Mouse (Mus musculus) heart, embryonic 14.5 days (tissue): ENCODE measurements around the gene Tmem178. TPM values are rescaled to one million over a fixed set of nuclear protein-coding genes. Genes with fewer than 3 reads are reported as not detected.

Experiments used
- ATAC-seq: fragments of 200-750 bp; cut with Nextera tagmentation; 2 replicates; pipeline ENCODE4 v1.8.0; 2017; ENCODE audit warnings: low read depth, moderate TSS enrichment; ENCODE audit not compliant: insufficient number of reproducible peaks, insufficient read depth, low FRiP score
- H3K27ac ChIP-seq, 2 experiments: fragments of 200-500 bp in 1 of 2; fragments of 300-500 bp in 1 of 2; sonication (generic) in 1 of 2; replicated peaks in 1 of 2; 2 replicates each; pipeline ENCODE4 v1.5.1; 2012 to 2014; ENCODE audit warnings: low read depth in 2 of 2, low read length in 2 of 2, control low read depth in 1 of 2, mild to moderate bottlenecking in 1 of 2, mixed read lengths in 1 of 2; ENCODE audit not compliant: control insufficient read depth in 1 of 2, insufficient read depth in 1 of 2
- H3K27me3 ChIP-seq: fragments of 300-500 bp; sonication (generic); 2 replicates; pipeline ENCODE4 v1.6.1; 2014; ENCODE audit warnings: mild to moderate bottlenecking, low read length, control low read depth; ENCODE audit not compliant: control insufficient read depth, insufficient read depth
- H3K36me3 ChIP-seq: fragments of 300-500 bp; sonication (generic); 2 replicates; pipeline ENCODE4 v1.6.1; 2014; ENCODE audit warnings: mild to moderate bottlenecking, control low read depth, low read length, mixed read lengths; ENCODE audit not compliant: control insufficient read depth, insufficient read depth
- H3K4me1 ChIP-seq, 2 experiments: fragments of 200-500 bp in 1 of 2; fragments of 300-500 bp in 1 of 2; sonication (generic) in 1 of 2; 2 replicates each; pipeline ENCODE4 v1.6.1; 2012 to 2014; ENCODE audit warnings: low read length in 2 of 2, control low read depth in 1 of 2, mixed read lengths in 1 of 2; ENCODE audit not compliant: control insufficient read depth in 2 of 2, insufficient read depth in 2 of 2
- H3K4me2 ChIP-seq: fragments of 300-500 bp; sonication (generic); 2 replicates; pipeline ENCODE4 v1.6.1; 2014; ENCODE audit warnings: mild to moderate bottlenecking, low read length
- H3K4me3 ChIP-seq, 2 experiments: fragments of 200-500 bp in 1 of 2; fragments of 300-500 bp in 1 of 2; sonication (generic) in 1 of 2; 2 replicates each; pipeline ENCODE4 v1.5.1; 2012 to 2014; ENCODE audit warnings: low read length in 2 of 2, mild to moderate bottlenecking in 2 of 2, control low read depth in 1 of 2, low read depth in 1 of 2, moderate library complexity in 1 of 2; ENCODE audit not compliant: control insufficient read depth in 1 of 2, insufficient read depth in 1 of 2
- H3K9ac ChIP-seq: fragments of 300-500 bp; sonication (generic); 2 replicates; pipeline ENCODE4 v1.6.1; 2014; ENCODE audit warnings: mild to moderate bottlenecking, low read length
- H3K9me3 ChIP-seq: fragments of 300-500 bp; sonication (generic); 2 replicates; pipeline ENCODE4 v1.6.1; 2016; ENCODE audit warnings: low read length, control low read depth; ENCODE audit not compliant: control insufficient read depth
- WGBS: fragments of 180-500 bp; shearing (Covaris S2); extraction: QIAGEN DNeasy Blood & Tissue Kit; methylation state at CpG from one replicate; pipeline ENCODE4 v1.1.7; 2014; 5-methylcytosine and 5-hydroxymethylcytosine counted together
- polyA plus RNA-seq: library from polyadenylated mRNA; unstranded; fragments of >200 nt; fragmentation: Nextera tagmentation; extraction: Ambion mirVana; gene quantifications from 2 replicates; pipeline ENCODE4 v1.2.1, GENCODE M21; 2014

Gene Tmem178
- polyA plus RNA-seq, 1 experiment from 2014 or later, result 7.0 TPM

GRCm38 (mm10) chr17:80980096-80980495 is 35.7 kb downstream of the Tmem178 start:
- H3K9me3 ChIP-seq, result peaks cover 3% of the 10 kb centered on the region; the same call in 1 of the 2 replicates
- no peaks in the 10 kb centered on the region for H3K27me3 ChIP-seq
- no peak overlapping the region for H3K27ac ChIP-seq
- WGBS, result 49% methylated on average over 10 of the region's 10 CpGs
- H3K36me3 ChIP-seq, result no peaks in the 10 kb centered on the region
- H3K9ac ChIP-seq, result no peak overlapping the region
- peaks cover 2 to 7% of the 10 kb centered on the region in 2 experiments; a peak in 1 of 4 replicates for H3K4me1 ChIP-seq
- ATAC-seq, result no peak
- no peak overlapping the region for H3K4me3 ChIP-seq
- no peak overlapping the region for H3K4me2 ChIP-seq

GRCm38 (mm10) chr17:80981721-80982411 is 37.4 kb downstream of the Tmem178 start:
- no peak for ATAC-seq
- Histone ChIP-seq H3K4me3 (no peak overlapping the region), H3K9ac (no peak overlapping the region), H3K27me3 (no peaks in the 10 kb centered on the region), H3K9me3 (no peaks in the 10 kb centered on the region), H3K4me1 (peaks cover 2 to 7% of the 10 kb centered on the region in 2 experiments; a peak in 1 of 4 replicates), H3K36me3 (no peaks in the 10 kb centered on the region), H3K27ac (peak overlapping the region; percentile 2 to 53; a peak in 3 of 4 replicates), H3K4me2 (no peak overlapping the region)
- WGBS, result 67% methylated on average over 12 of the region's 12 CpGs

GRCm38 (mm10) chr17:80982412-80982787 is 38.0 kb downstream of the Tmem178 start:
- peak; percentile 21; the same call in 1 of the 2 replicates for ATAC-seq
- H3K27me3 ChIP-seq, result no peaks in the 10 kb centered on the region
- no peak overlapping the region for H3K4me3 ChIP-seq
- H3K4me2 ChIP-seq, result no peak overlapping the region
- H3K36me3 ChIP-seq, result no peaks in the 10 kb centered on the region
- H3K4me1 ChIP-seq, result peaks cover 2 to 7% of the 10 kb centered on the region in 2 experiments; a peak in 1 of 4 replicates
- 19% methylated on average over 8 of the region's 8 CpGs for WGBS
- H3K9me3 ChIP-seq, result no peaks in the 10 kb centered on the region
- H3K9ac ChIP-seq, result no peak overlapping the region
- 0 out of 4 replicates have a peak overlapping the region, but pooled peaks of 1 of the 2 experiments have one; percentile 53 for H3K27ac ChIP-seq

DNA sequence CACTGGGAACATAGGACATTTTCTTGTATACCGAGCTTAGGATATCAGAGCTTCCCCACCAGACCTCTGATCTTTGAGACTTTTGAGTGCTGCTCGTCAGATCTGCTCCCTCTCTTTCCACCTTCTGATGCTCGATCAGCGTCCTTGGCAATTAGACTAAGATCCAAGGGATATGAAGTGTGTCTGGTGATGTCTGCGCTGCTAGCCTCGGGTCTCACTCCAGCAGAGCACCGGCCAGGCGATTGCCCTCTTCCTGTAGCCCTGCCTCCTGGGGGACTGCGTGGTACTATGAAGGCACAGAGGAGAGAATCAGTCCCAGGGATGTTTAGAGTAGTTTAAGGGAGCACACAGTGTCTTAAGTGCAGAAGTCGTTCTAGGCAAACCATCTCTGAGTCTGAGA is 38.5 kb downstream of the Tmem178 start:
- Histone ChIP-seq H3K9me3 (no peaks in the 10 kb centered on the region), H3K4me3 (no peak overlapping the region), H3K9ac (no peak overlapping the region), H3K4me2 (no peak overlapping the region), H3K4me1 (peaks cover 4 to 7% of the 10 kb centered on the region in 2 experiments; a peak in 2 of 4 replicates), H3K27ac (no peak overlapping the region), H3K36me3 (no peaks in the 10 kb centered on the region), H3K27me3 (no peaks in the 10 kb centered on the region)
- no peak for ATAC-seq
- WGBS, result 80% methylated on average over 10 of the region's 10 CpGs

DNA sequence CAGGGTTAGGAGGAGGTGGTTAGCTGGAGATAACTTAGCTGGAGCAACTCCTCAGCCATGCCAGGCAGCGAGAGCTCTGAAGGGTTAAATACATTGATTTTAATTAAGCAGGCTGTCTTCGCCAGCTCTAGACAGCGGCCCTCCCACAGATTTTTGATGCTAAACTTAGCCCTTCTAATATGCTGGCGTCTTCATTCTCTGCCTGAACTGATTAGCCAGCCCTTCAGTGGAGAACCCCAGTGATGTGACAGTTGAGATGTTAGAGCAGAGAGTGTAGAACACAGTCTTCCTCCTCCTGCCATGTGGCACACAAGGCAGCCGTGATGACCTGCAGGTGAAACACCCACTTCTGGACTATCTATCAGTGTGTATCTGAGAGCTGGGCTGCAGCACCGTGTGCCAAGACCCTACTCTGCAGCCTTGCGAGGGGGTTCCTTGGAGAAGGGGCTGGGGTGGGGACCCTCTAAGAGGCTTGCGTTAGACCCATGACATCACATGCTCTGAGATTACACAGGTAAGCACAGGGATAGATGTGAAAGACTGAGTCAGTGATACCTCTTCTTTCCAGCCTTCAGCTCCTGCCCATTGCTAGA is 47.2 kb downstream of the Tmem178 start:
- Histone ChIP-seq H3K36me3 (no peaks in the 10 kb centered on the region), H3K9ac (no peak overlapping the region), H3K4me2 (no peak overlapping the region), H3K4me1 (peaks cover 4 to 8% of the 10 kb centered on the region in 2 experiments), H3K27me3 (no peaks in the 10 kb centered on the region), H3K9me3 (no peaks in the 10 kb centered on the region), H3K4me3 (no peak overlapping the region), H3K27ac (peak overlapping the region; percentile 26 to 57; a peak in 2 of 4 replicates)
- 26% methylated on average over 8 of the region's 8 CpGs for WGBS
- ATAC-seq, result no peak

DNA sequence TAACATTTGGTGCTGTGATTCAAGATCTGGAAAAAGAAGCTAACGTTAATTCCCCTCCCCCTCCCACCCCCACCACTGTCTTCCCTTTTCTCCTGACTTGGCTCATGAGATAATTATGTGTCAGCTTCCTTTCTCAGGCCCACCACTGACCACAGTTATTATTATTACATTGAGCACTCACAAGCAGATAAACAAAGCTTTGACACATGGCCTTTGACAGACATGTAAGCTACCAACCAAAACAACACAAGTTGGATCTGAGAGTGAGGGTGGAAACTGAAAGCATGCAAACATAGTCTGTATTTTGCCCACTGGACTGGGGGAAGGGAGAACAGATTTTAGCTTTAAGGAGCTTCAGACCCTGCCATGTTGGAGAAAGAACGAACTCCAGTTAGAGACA is 52.8 kb downstream of the Tmem178 start:
- H3K27ac ChIP-seq, result no peak overlapping the region

DNA sequence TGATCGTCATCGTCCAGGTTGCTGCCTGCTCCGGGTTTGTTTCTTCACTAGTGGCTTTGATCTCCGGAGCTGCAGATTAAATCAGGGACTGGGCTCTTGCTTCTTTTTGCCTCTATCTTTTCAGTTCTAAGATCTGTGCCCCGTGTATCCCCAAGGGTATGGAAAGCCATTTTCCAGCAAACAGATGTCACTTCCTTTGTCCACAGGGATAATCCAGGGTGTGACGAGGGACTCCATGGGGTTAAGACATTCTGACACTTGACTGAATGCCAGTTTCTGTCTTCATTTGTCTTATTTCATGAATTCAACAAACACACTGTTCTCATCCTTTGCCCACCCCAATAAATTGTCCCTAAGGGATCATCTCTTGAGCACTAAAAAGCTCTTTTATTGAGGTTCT is 54.5 kb downstream of the Tmem178 start:
- H3K4me3 ChIP-seq, result no peak overlapping the region
- H3K9ac ChIP-seq, result no peak overlapping the region
- ATAC-seq, result no peak
- peaks cover 4 to 6% of the 10 kb centered on the region in 2 experiments; a peak in 2 of 4 replicates for H3K4me1 ChIP-seq
- H3K27me3 ChIP-seq, result no peaks in the 10 kb centered on the region
- H3K4me2 ChIP-seq, result no peak overlapping the region
- no peaks in the 10 kb centered on the region for H3K36me3 ChIP-seq
- no peak overlapping the region for H3K27ac ChIP-seq
- no peaks in the 10 kb centered on the region for H3K9me3 ChIP-seq
- 61% methylated on average over 6 of the region's 6 CpGs for WGBS

More for the DNA sequence above, 52.8 kb downstream of the Tmem178 start:
- peaks cover 4% of the 10 kb centered on the region in 2 experiments; a peak in 2 of 4 replicates for H3K4me1 ChIP-seq
- no peak overlapping the region for H3K4me2 ChIP-seq
- 58% methylated on average over 2 of the region's 2 CpGs for WGBS
- H3K4me3 ChIP-seq, result no peak overlapping the region
- no peak for ATAC-seq
- H3K9me3 ChIP-seq, result no peaks in the 10 kb centered on the region
- no peak overlapping the region for H3K9ac ChIP-seq
- no peaks in the 10 kb centered on the region for H3K27me3 ChIP-seq
- no peaks in the 10 kb centered on the region for H3K36me3 ChIP-seq
